Comparison of ENCODE assay signal across 22 mouse cellular contexts in the genomic region with DNA sequence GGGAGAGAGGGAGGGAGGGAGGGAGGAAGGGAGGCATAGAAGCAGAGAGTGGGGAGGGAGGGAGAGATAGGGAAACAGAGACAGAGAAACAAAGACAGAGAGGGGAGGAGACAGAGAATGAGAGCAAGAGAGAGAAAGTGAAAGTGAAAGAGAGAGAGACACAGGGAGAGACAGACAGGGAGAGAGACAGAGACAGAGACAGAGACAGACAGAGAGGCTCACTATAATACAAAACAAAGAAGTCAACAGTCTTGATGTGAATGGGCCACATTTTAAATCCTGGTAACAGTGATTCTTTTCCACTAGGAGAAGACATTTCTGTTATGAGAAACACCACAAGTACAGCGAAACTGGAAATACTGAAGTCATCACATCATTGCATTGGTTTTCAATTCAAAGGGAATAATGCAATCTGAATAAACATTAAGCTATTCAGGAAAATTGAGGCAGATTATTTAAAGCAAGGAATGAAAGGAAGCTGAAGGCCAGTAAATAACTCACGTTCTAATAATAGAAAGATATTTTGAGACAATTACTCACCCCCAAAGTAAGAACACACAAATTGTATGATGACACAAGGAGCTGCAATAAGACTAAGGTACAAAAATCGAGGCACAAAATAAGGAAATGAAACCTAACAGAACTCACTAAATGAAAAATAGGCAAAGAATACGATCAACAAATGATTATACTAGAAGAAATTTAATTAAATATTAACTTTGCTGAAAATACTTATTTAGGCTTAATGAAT.
DNase-seq lines count a peak whose midpoint lies in the region; ATAC-seq and TF ChIP-seq lines count a peak whose summit lies in the region.
"Had no signal": no experiment of that assay in that cellular context is flagged by ENCODE, and none has a peak within 500 bp of the region (broad histone marks: within the 10 kb centered on the region; RNA-seq: fewer than 3 reads in every experiment).

No protein-coding gene starts in this region.

- 61% methylated on average over 4 of the region's 4 CpGs for WGBS in heart, embryonic 14.5 days

- in situ Hi-C loops in CH12.LX (cut with MboI; ENCODE audit: low pct_ligation_motif_present, low pct_unique_long_range_greater_than_20kb, low sequenced_read_pairs), result no loop called here

- H3K4me3 ChIP-seq in heart, embryonic 14.5 days (ENCODE audit: control insufficient read depth in 1 of 2, insufficient read depth in 1 of 2, low read depth in 1 of 2, low read length in 2 of 2), result no peak overlapping the region
- peak overlapping the region; percentile 13 to 48 (median 38) for H3K4me3 ChIP-seq in CH12.LX (replicated peaks in 1 of 3; ENCODE audit: low read depth in 2 of 3, low read length in 2 of 3, poor library complexity in 1 of 3)
- H3K4me3 ChIP-seq in embryonic fibroblast, embryonic 13.5 days (ENCODE audit: insufficient read depth, low read length), result no peak overlapping the region
- H3K4me3 ChIP-seq: embryonic facial prominence, embryonic 15.5 days; forebrain, embryonic 10.5 days; hindbrain, embryonic 13.5 days; limb, embryonic 10.5 days; liver, embryonic 12.5 days had no signal

- TF ChIP-seq RAD21 in CH12.LX (IDR thresholded peaks at IDR 0.05; ENCODE audit: low read depth, low read length), result no peak

- no peaks in the 10 kb centered on the region for H3K27me3 ChIP-seq in heart, embryonic 14.5 days (ENCODE audit: control insufficient read depth, insufficient read depth, low read length)
- H3K27me3 ChIP-seq in CH12.LX (replicated peaks), result no peaks in the 10 kb centered on the region
- H3K27me3 ChIP-seq: embryonic facial prominence, embryonic 15.5 days; hindbrain, embryonic 13.5 days; liver, embryonic 12.5 days had no signal

- H3K79me2 ChIP-seq in CH12.LX (replicated peaks; ENCODE audit: control insufficient read depth, extremely low read depth, insufficient read depth, poor library complexity, severe bottlenecking), result no peaks in the 10 kb centered on the region

- H3K4me2 ChIP-seq in heart, embryonic 14.5 days (ENCODE audit: low read length), result peak overlapping the region; percentile 42
- peak overlapping the region; percentile 75; the same call in 1 of the 2 replicates for H3K4me2 ChIP-seq in CH12.LX (ENCODE audit: insufficient read depth, low read depth, poor library complexity, severe bottlenecking)
- H3K4me2 ChIP-seq: embryonic facial prominence, embryonic 15.5 days; hindbrain, embryonic 13.5 days; liver, embryonic 12.5 days had no signal

- TF ChIP-seq EP300 in CH12.LX (IDR thresholded peaks at IDR 0.05; ENCODE audit: low read length), result peak; percentile 47

- DNase-seq in heart, postnatal 4 days, result no peak
- peak; percentile 1 for DNase-seq in 416B (ENCODE audit: low read depth)
- DNase-seq in CH12.LX (ENCODE audit: extremely low read depth), result peak; percentile 33
- no peak for DNase-seq in thymus, postnatal 36 days
- DNase-seq in adrenal gland, postnatal 25 days, result no peak
- DNase-seq: adrenal gland, postnatal 14 days; cerebellum, adult 18-20 months; cerebellum, postnatal 25 days; embryo, embryonic 11 days; kidney, adult 9 months; kidney, postnatal 25 days; lung, adult 2 months; thymus, postnatal 14 days had no signal

- H3K4me1 ChIP-seq in heart, embryonic 14.5 days (ENCODE audit: control insufficient read depth in 2 of 2, insufficient read depth in 2 of 2, low read length in 2 of 2), result no peaks in the 10 kb centered on the region
- no peaks in the 10 kb centered on the region for H3K4me1 ChIP-seq in CH12.LX (ENCODE audit: control insufficient read depth in 1 of 2, insufficient read depth in 2 of 2)
- no peaks in the 10 kb centered on the region for H3K4me1 ChIP-seq in embryonic fibroblast, embryonic 13.5 days (ENCODE audit: control insufficient read depth, insufficient read depth, low read length)
- H3K4me1 ChIP-seq: embryonic facial prominence, embryonic 15.5 days; forebrain, embryonic 10.5 days; hindbrain, embryonic 13.5 days; limb, embryonic 10.5 days; liver, embryonic 12.5 days had no signal

- no peaks in the 10 kb centered on the region for H3K36me3 ChIP-seq in heart, embryonic 14.5 days (ENCODE audit: control insufficient read depth, insufficient read depth, low read length)
- no peaks in the 10 kb centered on the region for H3K36me3 ChIP-seq in CH12.LX (replicated peaks in 1 of 2; ENCODE audit: control insufficient read depth in 1 of 2, insufficient read depth in 1 of 2, low read length in 1 of 2)
- H3K36me3 ChIP-seq: embryonic facial prominence, embryonic 15.5 days; forebrain, embryonic 10.5 days; hindbrain, embryonic 13.5 days; limb, embryonic 10.5 days; liver, embryonic 12.5 days had no signal

- H3K9ac ChIP-seq in heart, embryonic 14.5 days (ENCODE audit: low read length), result 0 out of 2 replicates have a peak overlapping the region, but pooled peaks have one; percentile 16
- H3K9ac ChIP-seq in CH12.LX (ENCODE audit: insufficient read depth, low read depth), result no peak overlapping the region; the same call in 1 of the 2 replicates
- H3K9ac ChIP-seq: embryonic facial prominence, embryonic 15.5 days; hindbrain, embryonic 13.5 days; liver, embryonic 12.5 days had no signal

- TF ChIP-seq CTCF in CH12.LX (conservative IDR thresholded peaks at IDR 0.05 in 1 of 2, IDR thresholded peaks at IDR 0.05 in 1 of 2; ENCODE audit: low read depth in 2 of 2, low read length in 2 of 2), result no peak
- no peak for TF ChIP-seq CTCF in embryonic fibroblast, embryonic 13.5 days (IDR thresholded peaks at IDR 0.05; ENCODE audit: borderline replicate concordance, insufficient read depth, low read length)

- TF ChIP-seq POLR2A in CH12.LX (IDR thresholded peaks at IDR 0.05; ENCODE audit: low read depth, low read length), result no peak
- no peak for TF ChIP-seq POLR2A in embryonic fibroblast, embryonic 13.5 days (IDR thresholded peaks at IDR 0.05; ENCODE audit: low read depth, low read length)

- peak overlapping the region in 1 of 2 experiments; percentile 28; a peak in 3 of 4 replicates for H3K27ac ChIP-seq in heart, embryonic 14.5 days (replicated peaks in 1 of 2; ENCODE audit: control insufficient read depth in 1 of 2, insufficient read depth in 1 of 2, low read depth in 2 of 2, low read length in 2 of 2)
- peak overlapping the region; percentile 36 for H3K27ac ChIP-seq in CH12.LX (ENCODE audit: insufficient read depth, low read depth)
- H3K27ac ChIP-seq in embryonic fibroblast, embryonic 13.5 days (ENCODE audit: insufficient read depth, low read length), result peak overlapping the region; percentile 68; the same call in 1 of the 2 replicates
- H3K27ac ChIP-seq: embryonic facial prominence, embryonic 15.5 days; forebrain, embryonic 10.5 days; hindbrain, embryonic 13.5 days; limb, embryonic 10.5 days; liver, embryonic 12.5 days had no signal

- dilution Hi-C loops in CH12.LX (cut with MboI; ENCODE audit: extremely low pct_ligation_motif_present, extremely low pct_unique_long_range_greater_than_20kb, low sequenced_read_pairs), result no loop called here

- ATAC-seq in heart, embryonic 14.5 days (ENCODE audit: insufficient number of reproducible peaks, insufficient read depth, low FRiP score, low read depth), result no peak
- ATAC-seq: inflammation-experienced regulatory T-cells, adult 6 months; liver, embryonic 12.5 days; midbrain, embryonic 16.5 days had no signal

- no peaks in the 10 kb centered on the region for H3K9me3 ChIP-seq in heart, embryonic 14.5 days (ENCODE audit: control insufficient read depth, low read length)
- no peaks in the 10 kb centered on the region for H3K9me3 ChIP-seq in CH12.LX (replicated peaks; ENCODE audit: low read length)
- H3K9me3 ChIP-seq: embryonic facial prominence, embryonic 15.5 days; forebrain, embryonic 10.5 days; hindbrain, embryonic 13.5 days; limb, embryonic 10.5 days; liver, embryonic 12.5 days had no signal

TF ChIP-seq in CH12.LX, 34 proteins besides CTCF, POLR2A, EP300 and RAD21:
- 0 out of 2 replicates have a peak, but pooled peaks have one; percentile 2 for TF ChIP-seq BHLHE40 (IDR thresholded peaks at IDR 0.05; ENCODE audit: low read depth, low read length)
- TF ChIP-seq HCFC1 (IDR thresholded peaks at IDR 0.05; ENCODE audit: low read depth, low read length), result no peak
- TF ChIP-seq JUN (IDR thresholded peaks at IDR 0.05; ENCODE audit: insufficient read depth, low read depth, low read length), result peak; percentile 53
- TF ChIP-seq KAT2A (IDR thresholded peaks at IDR 0.05; ENCODE audit: insufficient replicate concordance, low read length), result no peak
- TF ChIP-seq POLR2AphosphoS2 (IDR thresholded peaks at IDR 0.05; ENCODE audit: low read depth, low read length), result no peak
- TF ChIP-seq MEF2A (IDR thresholded peaks at IDR 0.05; ENCODE audit: borderline replicate concordance, low read depth, low read length), result peak; percentile 86
- TF ChIP-seq IRF4 (IDR thresholded peaks at IDR 0.05; ENCODE audit: low read depth, low read length), result peak; percentile 56; the same call in 1 of the 2 replicates
- no peak for TF ChIP-seq CHD2 (IDR thresholded peaks at IDR 0.05; ENCODE audit: low read length)
- TF ChIP-seq NRF1 (IDR thresholded peaks at IDR 0.05; ENCODE audit: low read depth, low read length), result no peak
TF ChIP-seq in CH12.LX: peak in this region for 4.

Comparison
In these comparisons a context has a peak if more than half of its experiments do, and no peak if none do; other contexts are left out.
1. H3K4me3 ChIP-seq: peak in CH12.LX (3 of 3); none in heart, embryonic 14.5 days (0 of 2) and embryonic fibroblast, embryonic 13.5 days (single experiment).
2. DNase-seq: peak in 416B (single experiment) and CH12.LX (single experiment); none in heart, postnatal 4 days (single experiment), thymus, postnatal 36 days (0 of 2) and adrenal gland, postnatal 25 days (single experiment).